Mouse (Mus musculus): Measurements from ENCODE around the gene Trp53bp1. TPM values are rescaled to one million over a fixed set of nuclear protein-coding genes. Genes with fewer than 3 reads are reported as not detected.

The Trp53bp1 gene
- total RNA-seq, 2 experiments from 2014 or later: 128 to 144 TPM

- DNase-seq (ENCODE audit: low spot score in 2 of 2): no peak
Observed at GRCm38 (mm10) chr2:121149679-121150078, 121.5 kb downstream of the Trp53bp1 start.

Other genes with a start within 250 kb of the Trp53bp1 start
- not detected for gene Epb42, start 234.3 kb downstream of the Trp53bp1 start, total RNA-seq (2021)
- gene Tgm5, start 185.6 kb downstream of the Trp53bp1 start, total RNA-seq (2021): not detected
- gene Tgm7, start 161.6 kb downstream of the Trp53bp1 start, total RNA-seq (2021): under 1 TPM; 0.20 TPM
- 10 to 100 TPM; 20.2 to 21.1 TPM for gene Adal, start 131.0 kb downstream of the Trp53bp1 start, total RNA-seq (2021)
- gene Lcmt2, start 130.8 kb downstream of the Trp53bp1 start, total RNA-seq (2021): 1 to 10 TPM; 6.3 to 6.9 TPM
- 10 to 100 TPM; 37.1 to 37.4 TPM for gene Tubgcp4, start 100.8 kb downstream of the Trp53bp1 start, total RNA-seq (2021)
- 1 to 10 TPM; 6.5 to 7.0 TPM for gene Zscan29, start 100.3 kb downstream of the Trp53bp1 start, total RNA-seq (2021)
- gene Map1a, start 18.2 kb upstream of the Trp53bp1 start, total RNA-seq (2021): 100 to 1,000 TPM; 595 to 602 TPM
- 100 to 1,000 TPM; 106 to 109 TPM for gene Ppip5k1, start 84.0 kb upstream of the Trp53bp1 start, total RNA-seq (2021)
- gene Ckmt1, start 86.3 kb upstream of the Trp53bp1 start, total RNA-seq (2021): 100 to 1,000 TPM; 380 to 418 TPM
- under 1 TPM; 0.58 to 0.77 TPM for gene Strc, start 115.8 kb upstream of the Trp53bp1 start, total RNA-seq (2021)
- 100 to 1,000 TPM; 189 to 197 TPM for gene Pdia3, start 142.4 kb upstream of the Trp53bp1 start, total RNA-seq (2021)
- gene Catsper2, start 142.4 kb upstream of the Trp53bp1 start, total RNA-seq (2021): 1 to 10 TPM; 3.4 to 4.6 TPM
- gene Ell3, start 172.9 kb upstream of the Trp53bp1 start, total RNA-seq (2021): not detected
- gene Serf2, start 177.8 kb upstream of the Trp53bp1 start, total RNA-seq (2021): 100 to 1,000 TPM; 141 to 144 TPM
- 10 to 100 TPM; 17.8 to 18.0 TPM for gene Hypk, start 181.9 kb upstream of the Trp53bp1 start, total RNA-seq (2021)
- gene Serinc4, start 185.4 kb upstream of the Trp53bp1 start, total RNA-seq (2021): under 1 TPM; 0.40 to 0.56 TPM
- gene Mfap1b, start 202.7 kb upstream of the Trp53bp1 start, total RNA-seq (2021): 10 to 100 TPM; 47.8 to 52.9 TPM
- gene Mfap1a, start 235.3 kb upstream of the Trp53bp1 start, total RNA-seq (2021): 10 to 100 TPM; 31.0 to 31.4 TPM
- 1 to 10 TPM; 2.5 to 2.7 TPM for gene Wdr76, start 235.3 kb upstream of the Trp53bp1 start, total RNA-seq (2021)